Mouse (Mus musculus) midbrain, embryonic 14.5 days (tissue): Measurements from ENCODE around the gene Lpin1. TPM values are rescaled to one million over a fixed set of nuclear protein-coding genes. Genes with fewer than 3 reads are reported as not detected.

Source experiments
- ATAC-seq: fragments of 200-750 bp; cut with Nextera tagmentation; 2 replicates; pipeline ENCODE4 v1.8.0; 2017; ENCODE audit warnings: moderate number of reproducible peaks, moderate library complexity; ENCODE audit not compliant: low FRiP score, low TSS enrichment
- DNase-seq: peaks from one replicate; pipeline ENCODE4 v3.0.0-alpha.2; 2015
- H3K27ac ChIP-seq: fragments of 300-500 bp; sonication (generic); replicated peaks from 2 replicates; pipeline ENCODE4 v1.5.1; 2014; ENCODE audit warnings: mild to moderate bottlenecking, low read depth, low read length, moderate library complexity
- H3K27me3 ChIP-seq: fragments of 300-500 bp; sonication (generic); 2 replicates; pipeline ENCODE4 v1.6.1; 2014; ENCODE audit warnings: low read length, control low read depth, mixed read lengths; ENCODE audit not compliant: control insufficient read depth, insufficient read depth
- H3K36me3 ChIP-seq: fragments of 300-500 bp; sonication (generic); 2 replicates; pipeline ENCODE4 v1.6.1; 2014; ENCODE audit warnings: low read length, control low read depth; ENCODE audit not compliant: control insufficient read depth, insufficient read depth
- H3K4me1 ChIP-seq: fragments of 300-500 bp; sonication (generic); 2 replicates; pipeline ENCODE4 v1.6.1; 2014; ENCODE audit warnings: mild to moderate bottlenecking, antibody characterized with exemption, low read length, control low read depth; ENCODE audit not compliant: control insufficient read depth, insufficient read depth
- H3K4me2 ChIP-seq: fragments of 300-500 bp; sonication (generic); 2 replicates; pipeline ENCODE4 v1.6.1; 2014; ENCODE audit warnings: mild to moderate bottlenecking, low read length, moderate library complexity
- H3K4me3 ChIP-seq: fragments of 300-500 bp; sonication (generic); replicated peaks from 2 replicates; pipeline ENCODE4 v1.5.1; 2014; ENCODE audit warnings: low read depth, low read length
- H3K9ac ChIP-seq: fragments of 300-500 bp; sonication (generic); replicated peaks from 2 replicates; pipeline ENCODE4 v1.6.1; 2014; ENCODE audit warnings: mild to moderate bottlenecking, low read length, moderate library complexity
- H3K9me3 ChIP-seq: fragments of 300-500 bp; sonication (generic); 2 replicates; pipeline ENCODE4 v1.6.1; 2016; ENCODE audit warnings: low read length, control low read depth, mixed read lengths; ENCODE audit not compliant: control insufficient read depth
- WGBS: fragments of 180-500 bp; shearing (Covaris S2); extraction: QIAGEN DNeasy Blood & Tissue Kit; methylation state at CpG from one replicate; pipeline ENCODE4 v1.1.7; 2014; 5-methylcytosine and 5-hydroxymethylcytosine counted together
- polyA plus RNA-seq: library from polyadenylated mRNA; unstranded; fragments of >200 nt; fragmentation: Nextera tagmentation; extraction: Ambion mirVana; gene quantifications from 2 replicates; pipeline ENCODE4 v1.2.1, GENCODE M21; 2014

Gene Lpin1
- polyA plus RNA-seq, 1 experiment from 2014 or later, result 27.1 TPM

- H3K27me3 ChIP-seq, result no peaks in the 10 kb centered on the region
- no peaks in the 10 kb centered on the region for H3K9me3 ChIP-seq
- H3K4me3 ChIP-seq, result no peak overlapping the region
- H3K4me1 ChIP-seq, result no peaks in the 10 kb centered on the region
- no peak overlapping the region for H3K27ac ChIP-seq
- ATAC-seq (no peak), DNase-seq (no peak)
- WGBS, result 94% methylated on average over 10 of the region's 10 CpGs
- H3K36me3 ChIP-seq, result peaks cover 78% of the 10 kb centered on the region
- no peak overlapping the region for H3K9ac ChIP-seq
- H3K4me2 ChIP-seq, result no peak overlapping the region
Measured at GRCm38 (mm10) chr12:16571278-16571677, 39.5 kb downstream of the Lpin1 start.

GRCm38 (mm10) chr12:16570371-16571060 is 40.2 kb downstream of the Lpin1 start:
- 91% methylated on average over 10 of the region's 10 CpGs for WGBS
- H3K9me3 ChIP-seq, result no peaks in the 10 kb centered on the region
- no peak overlapping the region for H3K4me3 ChIP-seq
- no peaks in the 10 kb centered on the region for H3K4me1 ChIP-seq
- H3K27me3 ChIP-seq, result no peaks in the 10 kb centered on the region
- no peak overlapping the region for H3K27ac ChIP-seq
- ATAC-seq (no peak), DNase-seq (no peak)
- peaks cover 78% of the 10 kb centered on the region for H3K36me3 ChIP-seq
- H3K4me2 ChIP-seq, result no peak overlapping the region
- no peak overlapping the region for H3K9ac ChIP-seq

GRCm38 (mm10) chr12:16568936-16569650 is 41.7 kb downstream of the Lpin1 start:
- DNase-seq (no peak), ATAC-seq (no peak)
- Histone ChIP-seq H3K27me3 (no peaks in the 10 kb centered on the region), H3K27ac (no peak overlapping the region), H3K4me3 (no peak overlapping the region), H3K36me3 (peaks cover 78% of the 10 kb centered on the region), H3K4me2 (no peak overlapping the region), H3K9me3 (no peaks in the 10 kb centered on the region), H3K9ac (no peak overlapping the region), H3K4me1 (no peaks in the 10 kb centered on the region)
- WGBS, result 79% methylated on average over 11 of the region's 11 CpGs

- peak; percentile 93 for DNase-seq
- Histone ChIP-seq H3K4me2 (no peak overlapping the region), H3K9me3 (no peaks in the 10 kb centered on the region), H3K4me3 (no peak overlapping the region), H3K27me3 (no peaks in the 10 kb centered on the region), H3K4me1 (no peaks in the 10 kb centered on the region), H3K9ac (no peak overlapping the region), H3K27ac (no peak overlapping the region), H3K36me3 (peaks cover 77% of the 10 kb centered on the region)
- WGBS, result 31% methylated on average over 4 of the region's 4 CpGs
- peak; percentile 55; the same call in 1 of the 2 replicates for ATAC-seq
Measured at GRCm38 (mm10) chr12:16568496-16568895, 42.3 kb downstream of the Lpin1 start.

- H3K27me3 ChIP-seq, result no peaks in the 10 kb centered on the region
- peaks cover 77% of the 10 kb centered on the region for H3K36me3 ChIP-seq
- DNase-seq, result no peak
- no peaks in the 10 kb centered on the region for H3K4me1 ChIP-seq
- 90% methylated on average over 6 of the region's 6 CpGs for WGBS
- no peaks in the 10 kb centered on the region for H3K9me3 ChIP-seq
- no peak for ATAC-seq
- no peak overlapping the region for H3K4me2 ChIP-seq
- no peak overlapping the region for H3K9ac ChIP-seq
- no peak overlapping the region for H3K4me3 ChIP-seq
- H3K27ac ChIP-seq, result no peak overlapping the region
Measured at GRCm38 (mm10) chr12:16568090-16568489, 42.7 kb downstream of the Lpin1 start.

GRCm38 (mm10) chr12:16563427-16563826 is 47.3 kb downstream of the Lpin1 start:
- H3K27me3 ChIP-seq, result no peaks in the 10 kb centered on the region
- H3K36me3 ChIP-seq, result peaks cover 93% of the 10 kb centered on the region
- no peak overlapping the region for H3K4me2 ChIP-seq
- no peak overlapping the region for H3K9ac ChIP-seq
- no peaks in the 10 kb centered on the region for H3K9me3 ChIP-seq
- H3K4me1 ChIP-seq, result no peaks in the 10 kb centered on the region
- DNase-seq (peak; percentile 67), ATAC-seq (no peak)
- 63% methylated on average over 9 of the region's 9 CpGs for WGBS
- no peak overlapping the region for H3K4me3 ChIP-seq
- H3K27ac ChIP-seq, result no peak overlapping the region

GRCm38 (mm10) chr12:16562647-16563046 is 48.1 kb downstream of the Lpin1 start:
- Histone ChIP-seq H3K9me3 (no peaks in the 10 kb centered on the region), H3K4me2 (no peak overlapping the region), H3K4me1 (no peaks in the 10 kb centered on the region), H3K36me3 (peaks cover 93% of the 10 kb centered on the region), H3K27me3 (no peaks in the 10 kb centered on the region), H3K27ac (no peak overlapping the region), H3K4me3 (no peak overlapping the region), H3K9ac (no peak overlapping the region)
- DNase-seq (no peak), ATAC-seq (no peak)
- WGBS, result 94% methylated on average over 10 of the region's 10 CpGs

GRCm38 (mm10) chr12:16562181-16562580 is 48.6 kb downstream of the Lpin1 start:
- no peaks in the 10 kb centered on the region for H3K27me3 ChIP-seq
- 95% methylated on average over 8 of the region's 8 CpGs for WGBS
- H3K9ac ChIP-seq, result no peak overlapping the region
- no peaks in the 10 kb centered on the region for H3K9me3 ChIP-seq
- H3K4me1 ChIP-seq, result no peaks in the 10 kb centered on the region
- H3K36me3 ChIP-seq, result peaks cover 94% of the 10 kb centered on the region
- no peak overlapping the region for H3K4me3 ChIP-seq
- no peak for DNase-seq
- no peak overlapping the region for H3K27ac ChIP-seq
- no peak for ATAC-seq
- H3K4me2 ChIP-seq, result no peak overlapping the region

GRCm38 (mm10) chr12:16557271-16557670 is 53.5 kb downstream of the Lpin1 start:
- Histone ChIP-seq H3K27me3 (no peaks in the 10 kb centered on the region), H3K9me3 (no peaks in the 10 kb centered on the region), H3K9ac (no peak overlapping the region), H3K4me3 (no peak overlapping the region), H3K4me2 (no peak overlapping the region), H3K27ac (no peak overlapping the region), H3K36me3 (peaks cover 83% of the 10 kb centered on the region), H3K4me1 (no peaks in the 10 kb centered on the region)
- no peak for ATAC-seq
- 74% methylated on average over 4 of the region's 4 CpGs for WGBS
- no peak for DNase-seq
